Mouse (Mus musculus) intestine, embryonic 15.5 days (tissue): ENCODE results near the gene Ctbp2. TPM values are rescaled to one million over a fixed set of nuclear protein-coding genes. Genes with fewer than 3 reads are reported as not detected.

Experiments used
- ATAC-seq: fragments of 200-750 bp; cut with Nextera tagmentation; 2 replicates; pipeline ENCODE4 v1.8.0; 2017; ENCODE audit warnings: moderate TSS enrichment, moderate library complexity
- H3K27ac ChIP-seq: fragments of 300-500 bp; sonication (generic); 2 replicates; pipeline ENCODE4 v1.5.1; 2015; ENCODE audit warnings: mild to moderate bottlenecking, inconsistent platforms
- H3K27me3 ChIP-seq: fragments of 300-500 bp; sonication (generic); replicated peaks from 2 replicates; pipeline ENCODE4 v1.6.1; 2015; ENCODE audit warnings: inconsistent platforms
- H3K36me3 ChIP-seq: fragments of 300-500 bp; sonication (generic); 2 replicates; pipeline ENCODE4 v1.6.1; 2015; ENCODE audit warnings: inconsistent platforms
- H3K4me1 ChIP-seq: fragments of 300-500 bp; sonication (generic); replicated peaks from 2 replicates; pipeline ENCODE4 v1.6.1; 2015; ENCODE audit warnings: inconsistent platforms
- H3K4me2 ChIP-seq: fragments of 300-500 bp; sonication (generic); replicated peaks from 2 replicates; pipeline ENCODE4 v1.6.1; 2015; ENCODE audit warnings: mild to moderate bottlenecking, inconsistent platforms
- H3K4me3 ChIP-seq: fragments of 300-500 bp; sonication (generic); replicated peaks from 2 replicates; pipeline ENCODE4 v1.5.1; 2015; ENCODE audit warnings: inconsistent platforms
- H3K9ac ChIP-seq: fragments of 300-500 bp; sonication (generic); 2 replicates; pipeline ENCODE4 v1.6.1; 2015; ENCODE audit warnings: inconsistent platforms
- H3K9me3 ChIP-seq: fragments of 300-500 bp; sonication (generic); 2 replicates; pipeline ENCODE4 v1.6.1; 2016; ENCODE audit warnings: inconsistent platforms
- WGBS: fragments of 180-500 bp; shearing (Covaris S2); methylation state at CpG from one replicate; pipeline ENCODE4 v1.1.7; 2015; 5-methylcytosine and 5-hydroxymethylcytosine counted together
- polyA plus RNA-seq: library from polyadenylated mRNA; unstranded; fragments of >200 nt; fragmentation: Nextera tagmentation; extraction: Ambion mirVana; gene quantifications from 2 replicates; pipeline ENCODE4 v1.2.1, GENCODE M21; 2015

The Ctbp2 gene
- polyA plus RNA-seq, 1 experiment from 2014 or later = 85.5 TPM

DNA sequence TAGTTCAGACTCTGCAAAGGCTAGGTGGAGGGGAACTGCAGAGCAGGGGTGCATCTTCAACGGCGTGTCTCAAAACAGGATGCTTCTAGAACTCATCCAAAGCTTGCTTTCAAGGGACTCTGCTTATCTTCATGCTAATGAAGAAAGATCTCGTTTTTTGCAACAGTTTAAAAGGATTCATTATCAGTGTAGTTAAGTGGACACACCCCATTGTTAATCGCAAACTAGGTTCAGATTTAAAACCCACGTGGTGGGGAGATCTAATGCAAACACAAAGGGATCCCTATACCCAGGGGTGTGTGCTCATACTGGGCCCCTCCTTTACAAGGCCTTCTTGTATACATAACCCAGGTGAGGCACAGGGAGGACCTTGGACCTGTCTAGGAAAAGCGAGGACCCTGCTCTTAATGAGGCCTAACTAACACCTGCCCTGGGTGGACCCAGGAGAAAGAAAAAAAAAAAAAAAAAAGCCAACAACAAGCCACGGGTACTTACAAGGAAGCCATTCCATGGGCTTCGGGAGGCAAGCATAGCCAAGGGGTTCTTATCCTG lies 94.6 kb downstream of the Ctbp2 start:
- Histone ChIP-seq H3K27ac (peak overlapping the region; percentile 62), H3K27me3 (no peaks in the 10 kb centered on the region), H3K9ac (no peak overlapping the region), H3K9me3 (no peaks in the 10 kb centered on the region), H3K4me3 (no peak overlapping the region), H3K4me1 (peaks cover 44% of the 10 kb centered on the region), H3K36me3 (no peaks in the 10 kb centered on the region), H3K4me2 (peak overlapping the region; percentile 34)
- peak; percentile 95 for ATAC-seq
- WGBS = 50% methylated on average over 8 of the region's 8 CpGs

- Histone ChIP-seq H3K27me3 (no peaks in the 10 kb centered on the region), H3K36me3 (no peaks in the 10 kb centered on the region), H3K4me3 (no peak overlapping the region), H3K9ac (no peak overlapping the region), H3K4me2 (peak overlapping the region; percentile 34; the same call in 1 of the 2 replicates), H3K9me3 (no peaks in the 10 kb centered on the region), H3K4me1 (peaks cover 39% of the 10 kb centered on the region), H3K27ac (peak overlapping the region; percentile 62; the same call in 1 of the 2 replicates)
- peak; percentile 53 for ATAC-seq
- WGBS = 67% methylated on average over 8 of the region's 8 CpGs
Measured at GRCm38 (mm10) chr7:133029004-133029403, 95.2 kb downstream of the Ctbp2 start.

DNA sequence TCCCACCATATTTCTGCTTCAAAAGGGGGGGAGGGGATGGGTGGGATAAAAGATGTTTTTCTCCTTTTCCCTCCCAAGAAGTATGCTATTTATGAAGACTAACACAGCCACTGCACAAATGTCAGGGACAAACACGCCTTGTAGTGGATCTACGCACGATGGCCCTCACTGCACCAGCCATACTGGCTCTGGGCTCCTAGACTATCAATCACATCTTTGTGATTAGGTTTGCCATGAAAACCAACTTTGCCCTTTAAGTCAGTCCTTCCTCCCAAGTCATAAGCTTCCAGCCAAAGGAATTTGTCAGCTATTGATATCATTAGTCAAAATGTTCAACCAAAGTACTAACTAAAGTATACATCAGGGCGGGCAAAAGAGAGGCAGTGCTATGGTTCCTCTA lies 96.2 kb downstream of the Ctbp2 start:
- no peak overlapping the region for H3K4me2 ChIP-seq
- H3K9ac ChIP-seq = no peak overlapping the region
- H3K4me1 ChIP-seq = peaks cover 34% of the 10 kb centered on the region
- no peak overlapping the region for H3K27ac ChIP-seq
- no peak overlapping the region for H3K4me3 ChIP-seq
- no peaks in the 10 kb centered on the region for H3K27me3 ChIP-seq
- ATAC-seq = no peak
- 82% methylated on average over 4 of the region's 4 CpGs for WGBS
- no peaks in the 10 kb centered on the region for H3K9me3 ChIP-seq
- H3K36me3 ChIP-seq = no peaks in the 10 kb centered on the region

GRCm38 (mm10) chr7:133024694-133025093 lies 99.5 kb downstream of the Ctbp2 start:
- H3K4me2 ChIP-seq = no peak overlapping the region
- WGBS = 22% methylated on average over 1 of the region's 1 CpGs
- peaks cover 37% of the 10 kb centered on the region for H3K4me1 ChIP-seq
- ATAC-seq = no peak
- no peak overlapping the region for H3K4me3 ChIP-seq
- no peak overlapping the region for H3K27ac ChIP-seq
- H3K27me3 ChIP-seq = no peaks in the 10 kb centered on the region
- H3K9me3 ChIP-seq = no peaks in the 10 kb centered on the region
- H3K9ac ChIP-seq = no peak overlapping the region
- H3K36me3 ChIP-seq = no peaks in the 10 kb centered on the region

DNA sequence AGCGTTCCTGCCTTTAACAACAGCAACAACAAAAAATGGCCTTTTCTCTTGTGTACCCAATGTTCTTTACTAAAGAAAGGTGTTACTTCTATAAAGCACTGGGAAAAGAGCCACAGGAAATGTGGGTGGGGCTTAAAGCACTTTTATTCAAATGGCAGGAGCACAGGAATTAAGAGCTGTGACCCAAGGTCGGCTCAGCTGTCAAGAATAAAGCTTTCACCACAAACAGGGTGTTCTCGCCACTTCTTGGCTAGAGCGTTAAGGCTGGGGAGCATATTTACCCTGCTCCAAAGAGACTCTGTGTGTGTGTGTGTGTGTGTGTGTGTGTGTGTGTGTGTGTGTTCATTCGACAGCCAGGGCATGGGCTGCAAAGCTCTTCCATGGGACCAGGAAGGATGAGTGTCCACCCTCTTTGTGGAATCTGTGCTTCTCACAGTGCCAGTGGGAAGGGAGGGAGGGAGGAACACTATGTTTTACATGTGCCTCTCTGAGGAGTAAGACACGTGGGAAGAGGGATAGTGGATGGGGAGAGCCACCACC lies 104.6 kb downstream of the Ctbp2 start:
- Histone ChIP-seq H3K9me3 (no peaks in the 10 kb centered on the region), H3K4me3 (no peak overlapping the region), H3K27ac (no peak overlapping the region), H3K9ac (no peak overlapping the region), H3K4me1 (peaks cover 40% of the 10 kb centered on the region), H3K4me2 (no peak overlapping the region), H3K36me3 (no peaks in the 10 kb centered on the region), H3K27me3 (no peaks in the 10 kb centered on the region)
- WGBS = 44% methylated on average over 6 of the region's 6 CpGs
- no peak for ATAC-seq

GRCm38 (mm10) chr7:133018961-133019360 lies 105.2 kb downstream of the Ctbp2 start:
- no peak overlapping the region for H3K27ac ChIP-seq
- H3K4me2 ChIP-seq = no peak overlapping the region
- no peaks in the 10 kb centered on the region for H3K36me3 ChIP-seq
- peaks cover 43% of the 10 kb centered on the region for H3K4me1 ChIP-seq
- H3K4me3 ChIP-seq = no peak overlapping the region
- H3K9me3 ChIP-seq = no peaks in the 10 kb centered on the region
- H3K27me3 ChIP-seq = no peaks in the 10 kb centered on the region
- ATAC-seq = no peak
- no peak overlapping the region for H3K9ac ChIP-seq
- WGBS = 87% methylated on average over 7 of the region's 7 CpGs

DNA sequence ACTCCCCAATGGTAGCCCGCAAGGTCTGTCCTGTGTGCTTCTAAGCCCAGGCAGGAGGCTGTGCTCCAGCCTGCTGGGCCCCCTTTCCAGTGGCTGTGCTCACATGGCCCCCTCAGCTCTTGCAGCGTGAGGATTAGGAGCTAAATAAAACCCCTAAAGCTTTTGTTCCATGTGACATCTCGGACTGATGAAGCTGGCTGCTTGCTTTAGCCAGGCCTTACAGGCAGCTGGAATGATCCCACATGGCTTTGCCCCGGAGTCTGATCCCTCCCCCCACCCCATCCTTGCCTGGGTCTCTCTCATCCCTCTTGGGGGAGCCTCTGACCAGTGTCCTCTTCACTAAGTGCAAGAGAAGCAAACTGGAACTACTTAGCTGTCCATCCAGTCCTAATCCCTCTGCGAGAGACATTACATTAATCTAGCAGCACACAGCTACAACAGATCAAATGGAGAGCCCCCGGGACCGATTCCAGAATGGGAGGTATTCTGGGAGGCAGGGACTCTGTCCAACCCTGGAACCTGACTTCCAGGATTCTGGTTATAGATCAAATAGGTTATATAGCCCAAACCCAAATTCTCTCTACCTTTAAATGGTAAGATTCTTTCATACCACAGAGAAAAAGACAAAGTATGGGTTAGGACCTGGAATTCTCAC lies 108.6 kb downstream of the Ctbp2 start:
- Histone ChIP-seq H3K36me3 (peaks cover 5% of the 10 kb centered on the region; the same call in 1 of the 2 replicates), H3K27ac (peak overlapping the region; percentile 76), H3K9me3 (no peaks in the 10 kb centered on the region), H3K4me3 (no peak overlapping the region), H3K9ac (no peak overlapping the region), H3K4me2 (peak overlapping the region; percentile 28; the same call in 1 of the 2 replicates), H3K27me3 (no peaks in the 10 kb centered on the region), H3K4me1 (peaks cover 52% of the 10 kb centered on the region)
- peak; percentile 16; the same call in 1 of the 2 replicates for ATAC-seq
- WGBS = 31% methylated on average over 7 of the region's 7 CpGs

- Histone ChIP-seq H3K4me2 (no peak overlapping the region), H3K4me1 (peaks cover 47% of the 10 kb centered on the region), H3K36me3 (peaks cover 5% of the 10 kb centered on the region; the same call in 1 of the 2 replicates), H3K9me3 (no peaks in the 10 kb centered on the region), H3K27ac (peak overlapping the region; percentile 76; the same call in 1 of the 2 replicates), H3K27me3 (no peaks in the 10 kb centered on the region), H3K9ac (no peak overlapping the region), H3K4me3 (no peak overlapping the region)
- no peak for ATAC-seq
- WGBS = 94% methylated on average over 14 of the region's 14 CpGs
Measured at GRCm38 (mm10) chr7:133014631-133015030, 109.5 kb downstream of the Ctbp2 start.

- H3K9me3 ChIP-seq = no peaks in the 10 kb centered on the region
- ATAC-seq = no peak
- H3K27me3 ChIP-seq = no peaks in the 10 kb centered on the region
- H3K27ac ChIP-seq = no peak overlapping the region
- H3K4me3 ChIP-seq = no peak overlapping the region
- peaks cover 5% of the 10 kb centered on the region; the same call in 1 of the 2 replicates for H3K36me3 ChIP-seq
- peaks cover 47% of the 10 kb centered on the region for H3K4me1 ChIP-seq
- no peak overlapping the region for H3K9ac ChIP-seq
- 95% methylated on average over 10 of the region's 10 CpGs for WGBS
- no peak overlapping the region for H3K4me2 ChIP-seq
Measured at GRCm38 (mm10) chr7:133013923-133014322, 110.2 kb downstream of the Ctbp2 start.

DNA sequence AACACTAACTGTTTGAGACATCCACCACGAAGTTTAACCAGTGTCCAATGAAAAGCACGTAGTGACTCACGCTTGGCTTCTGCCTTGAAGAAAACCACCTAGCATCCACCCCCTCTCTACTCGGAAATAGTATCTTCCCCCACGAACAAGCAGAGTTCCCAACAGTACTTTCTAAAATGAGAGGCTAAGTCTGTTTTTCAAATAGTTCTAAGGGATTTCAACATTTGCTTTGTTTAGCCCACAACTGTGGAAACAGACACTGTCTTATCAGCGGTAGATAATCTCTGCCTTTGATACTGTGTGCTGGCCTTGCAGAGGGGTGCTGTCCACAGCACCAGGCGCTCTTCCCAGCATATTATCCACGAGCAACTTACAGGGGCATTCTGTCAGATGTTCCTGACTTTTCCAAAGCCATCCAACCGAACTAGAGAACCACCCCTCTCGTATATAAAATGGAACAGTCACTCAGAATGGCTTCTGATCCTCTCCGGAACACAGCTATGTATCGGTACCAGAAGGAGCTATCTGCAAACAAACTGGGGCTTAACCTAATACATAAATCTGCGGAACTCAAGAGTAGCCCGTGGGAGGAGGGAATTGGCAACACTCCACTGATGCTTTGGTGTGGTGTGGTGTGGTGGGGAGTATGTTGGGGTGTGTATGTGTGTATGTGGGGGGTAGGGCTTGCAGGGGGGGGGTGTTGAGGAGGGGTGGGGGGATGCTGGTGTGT lies 111.4 kb downstream of the Ctbp2 start:
- no peak for ATAC-seq
- WGBS = 34% methylated on average over 14 of the region's 14 CpGs
- Histone ChIP-seq H3K9ac (no peak overlapping the region), H3K27ac (0 out of 2 replicates have a peak overlapping the region, but pooled peaks have one; percentile 14), H3K9me3 (no peaks in the 10 kb centered on the region), H3K27me3 (no peaks in the 10 kb centered on the region), H3K4me1 (peaks cover 58% of the 10 kb centered on the region), H3K36me3 (peaks cover 5% of the 10 kb centered on the region; the same call in 1 of the 2 replicates), H3K4me3 (no peak overlapping the region), H3K4me2 (no peak overlapping the region)

- WGBS = 34% methylated on average over 4 of the region's 4 CpGs
- Histone ChIP-seq H3K4me2 (no peak overlapping the region; the same call in 1 of the 2 replicates), H3K36me3 (peaks cover 5% of the 10 kb centered on the region; the same call in 1 of the 2 replicates), H3K27ac (no peak overlapping the region), H3K4me3 (no peak overlapping the region), H3K9me3 (no peaks in the 10 kb centered on the region), H3K27me3 (no peaks in the 10 kb centered on the region), H3K9ac (no peak overlapping the region), H3K4me1 (peaks cover 64% of the 10 kb centered on the region)
- peak; percentile 0; the same call in 1 of the 2 replicates for ATAC-seq
Measured at GRCm38 (mm10) chr7:133011611-133012010, 112.5 kb downstream of the Ctbp2 start.

- H3K4me3 ChIP-seq = no peak overlapping the region
- no peaks in the 10 kb centered on the region for H3K9me3 ChIP-seq
- peaks cover 64% of the 10 kb centered on the region for H3K4me1 ChIP-seq
- no peak overlapping the region for H3K9ac ChIP-seq
- H3K36me3 ChIP-seq = peaks cover 5% of the 10 kb centered on the region; the same call in 1 of the 2 replicates
- peak overlapping the region; percentile 33; the same call in 1 of the 2 replicates for H3K4me2 ChIP-seq
- 5% methylated on average over 5 of the region's 5 CpGs for WGBS
- H3K27me3 ChIP-seq = no peaks in the 10 kb centered on the region
- peak overlapping the region; percentile 69 for H3K27ac ChIP-seq
- ATAC-seq = peak; percentile 48
Measured at GRCm38 (mm10) chr7:133011191-133011590, 113.0 kb downstream of the Ctbp2 start.
